Mouse (Mus musculus) effector memory CD4-positive, alpha-beta T cell, adult 5 months (primary cell): ENCODE results near the gene Vmn2r48. TPM values are rescaled to one million over a fixed set of nuclear protein-coding genes. Genes with fewer than 3 reads are reported as not detected.

ENCODE experiments used
- polyA plus RNA-seq: library from polyadenylated mRNA; unstranded; fragments of 100-300 nt; shearing (Covaris generic); gene quantifications from one replicate; pipeline ENCODE4 v1.2.1, GENCODE M21; 2017

The Vmn2r48 gene
- not detected for polyA plus RNA-seq

DNA sequence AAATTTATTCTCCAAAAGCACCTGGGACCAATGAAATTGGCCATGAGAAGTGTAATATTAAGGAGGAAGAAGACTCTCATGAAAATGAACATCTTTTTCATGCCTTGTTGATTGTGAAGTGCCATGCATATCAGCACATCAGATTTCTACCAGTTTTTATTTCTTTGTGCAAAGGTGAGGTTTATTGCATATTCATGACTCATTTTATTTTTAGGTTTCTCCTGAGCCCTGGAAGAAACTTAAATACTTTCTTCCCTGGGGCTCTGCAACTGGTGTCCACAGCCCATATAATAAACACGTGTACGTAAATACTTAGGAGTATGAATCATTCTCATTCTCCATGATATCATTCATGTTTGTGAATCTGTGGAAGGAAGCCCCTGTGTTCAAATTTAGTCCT lies at the start of gene Vmn2r48:
TSS of gene Vmn2r48 (minus strand) at position 101 of the 400 bp plus-strand sequence.

DNA sequence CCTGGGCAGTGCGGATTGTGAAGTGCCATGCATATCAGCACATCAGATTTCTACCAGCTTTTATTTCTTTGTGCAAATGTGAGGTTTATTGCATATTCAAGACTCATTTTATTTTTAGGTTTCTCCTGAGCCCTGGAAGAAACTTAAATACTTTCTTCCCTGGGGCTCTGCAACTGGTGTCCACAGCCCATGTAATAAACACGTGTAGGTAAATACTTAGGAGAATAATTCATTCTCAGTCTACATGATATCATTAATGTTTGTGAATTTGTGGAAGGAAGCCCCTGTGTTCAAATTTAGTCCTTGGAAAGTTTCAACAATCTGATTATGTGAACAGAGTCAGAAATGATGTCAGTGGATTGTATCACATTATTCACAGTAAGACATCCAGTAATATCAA lies 38.8 kb upstream of the Vmn2r48 start, which contains the start of gene Vmn2r49:
TSS of gene Vmn2r49 (minus strand) at position 101 of the 400 bp plus-strand sequence.

Other genes with a start within 250 kb of the Vmn2r48 start
- gene Vmn2r46, start 183.0 kb downstream of the Vmn2r48 start, polyA plus RNA-seq = not detected
- gene Vmn2r47, start 112.3 kb downstream of the Vmn2r48 start, polyA plus RNA-seq = not detected
- gene Vmn2r49, start 38.7 kb upstream of the Vmn2r48 start, polyA plus RNA-seq = not detected
- not detected for gene Vmn2r50, start 99.7 kb upstream of the Vmn2r48 start, polyA plus RNA-seq
- not detected for gene Vmn2r51, start 152.2 kb upstream of the Vmn2r48 start, polyA plus RNA-seq
- gene Vmn2r52, start 223.0 kb upstream of the Vmn2r48 start, polyA plus RNA-seq = 0.07 TPM